Mouse (Mus musculus): ENCODE data around the gene Chchd1.

DNA sequence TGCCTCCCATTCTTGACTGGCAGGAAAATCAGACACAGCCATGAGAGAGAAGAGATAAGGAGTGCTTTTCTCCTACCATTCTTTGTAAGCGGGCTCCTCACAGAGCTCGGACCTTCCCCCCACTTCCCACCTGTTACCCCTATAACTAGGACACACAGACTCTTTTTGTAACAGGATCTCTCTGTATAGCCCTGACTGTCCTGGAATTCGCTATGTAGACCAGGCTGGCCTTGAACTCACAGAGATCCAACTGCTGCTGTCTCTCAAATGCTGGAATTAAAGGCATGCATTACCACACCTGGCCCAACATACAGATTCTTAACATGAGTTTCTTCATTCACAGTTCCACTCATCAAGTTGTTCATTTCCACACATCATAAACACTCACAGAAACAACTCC, 40.1 kb upstream of the Chchd1 start:
- TF ChIP-seq CTCF (IDR thresholded peaks at IDR 0.05; ENCODE audit: low read depth) (no peak), EP300 (IDR thresholded peaks at IDR 0.05; ENCODE audit: low read depth) (no peak)

Measured in liver, postnatal 0 days (tissue).